Mouse (Mus musculus) stomach, embryonic 14.5 days (tissue): Measurements from ENCODE around the gene Pigr. TPM values are rescaled to one million over a fixed set of nuclear protein-coding genes. Genes with fewer than 3 reads are reported as not detected.

ENCODE experiments used
- ATAC-seq: fragments of 200-750 bp; cut with Nextera tagmentation; 2 replicates; pipeline ENCODE4 v1.8.0; 2017; ENCODE audit warnings: low read depth, moderate TSS enrichment; ENCODE audit not compliant: insufficient number of reproducible peaks, insufficient read depth, low FRiP score
- H3K27ac ChIP-seq: fragments of 300-500 bp; sonication (generic); 2 replicates; pipeline ENCODE4 v1.5.1; 2014; ENCODE audit warnings: mild to moderate bottlenecking, low read length, moderate library complexity, mixed read lengths
- H3K27me3 ChIP-seq: fragments of 300-500 bp; sonication (generic); 2 replicates; pipeline ENCODE4 v1.6.1; 2014; ENCODE audit warnings: low read length, control low read depth, mixed read lengths; ENCODE audit not compliant: control insufficient read depth, insufficient read depth
- H3K36me3 ChIP-seq: fragments of 300-500 bp; sonication (generic); 2 replicates; pipeline ENCODE4 v1.6.1; 2014; ENCODE audit warnings: mild to moderate bottlenecking, control low read depth, low read length, moderate library complexity, mixed read lengths; ENCODE audit not compliant: control insufficient read depth, insufficient read depth
- H3K4me1 ChIP-seq: fragments of 300-500 bp; sonication (generic); 2 replicates; pipeline ENCODE4 v1.6.1; 2014; ENCODE audit warnings: low read length, control low read depth, mixed read lengths; ENCODE audit not compliant: control insufficient read depth, insufficient read depth
- H3K4me2 ChIP-seq: fragments of 300-500 bp; sonication (generic); replicated peaks from 2 replicates; pipeline ENCODE4 v1.6.1; 2014; ENCODE audit warnings: low read depth, low read length, control low read depth
- H3K4me3 ChIP-seq: fragments of 300-500 bp; sonication (generic); 2 replicates; pipeline ENCODE4 v1.5.1; 2014; ENCODE audit warnings: low read depth, low read length, control low read depth
- H3K9ac ChIP-seq: fragments of 300-500 bp; sonication (generic); replicated peaks from 2 replicates; pipeline ENCODE4 v1.6.1; 2014; ENCODE audit warnings: low read depth, mild to moderate bottlenecking, control low read depth, low read length, moderate library complexity, mixed read lengths
- H3K9me3 ChIP-seq: fragments of 300-500 bp; sonication (generic); 2 replicates; pipeline ENCODE4 v1.6.1; 2016; ENCODE audit warnings: low read depth, low read length, control low read depth; ENCODE audit not compliant: control insufficient read depth
- WGBS: fragments of 180-500 bp; shearing (Covaris S2); extraction: QIAGEN DNeasy Blood & Tissue Kit; methylation state at CpG from one replicate; pipeline ENCODE4 v1.1.7; 2014; 5-methylcytosine and 5-hydroxymethylcytosine counted together
- polyA plus RNA-seq: library from polyadenylated mRNA; unstranded; fragments of >200 nt; fragmentation: Nextera tagmentation; extraction: Ambion mirVana; gene quantifications from 2 replicates; pipeline ENCODE4 v1.2.1, GENCODE M21; 2014

Gene Pigr
- polyA plus RNA-seq, 1 experiment from 2014 or later, result not detected

DNA sequence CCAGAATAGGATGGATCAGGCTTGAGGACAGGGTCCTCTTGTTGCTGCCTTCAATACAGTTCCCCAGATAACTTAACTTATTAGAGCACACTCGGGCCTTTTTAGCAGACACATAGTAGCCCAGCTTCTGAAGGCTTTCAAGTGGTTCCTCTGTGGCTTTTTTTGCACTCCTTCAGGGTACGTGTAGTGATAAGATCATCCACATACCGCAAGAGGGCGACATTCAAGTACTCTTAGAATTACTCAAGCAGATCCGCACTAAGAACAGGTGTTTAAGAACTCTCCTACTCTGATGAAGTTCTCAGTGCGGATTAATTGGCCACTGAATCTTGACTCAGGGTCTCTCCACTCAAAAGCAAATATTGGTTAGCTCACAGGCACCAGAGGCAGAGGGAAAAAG is 11.8 kb downstream of the Pigr start:
- Histone ChIP-seq H3K4me1 (no peaks in the 10 kb centered on the region), H3K27ac (no peak overlapping the region), H3K4me2 (no peak overlapping the region), H3K9me3 (no peaks in the 10 kb centered on the region), H3K9ac (no peak overlapping the region), H3K4me3 (no peak overlapping the region), H3K36me3 (no peaks in the 10 kb centered on the region), H3K27me3 (no peaks in the 10 kb centered on the region)
- 47% methylated on average over 6 of the region's 6 CpGs for WGBS
- ATAC-seq, result no peak

DNA sequence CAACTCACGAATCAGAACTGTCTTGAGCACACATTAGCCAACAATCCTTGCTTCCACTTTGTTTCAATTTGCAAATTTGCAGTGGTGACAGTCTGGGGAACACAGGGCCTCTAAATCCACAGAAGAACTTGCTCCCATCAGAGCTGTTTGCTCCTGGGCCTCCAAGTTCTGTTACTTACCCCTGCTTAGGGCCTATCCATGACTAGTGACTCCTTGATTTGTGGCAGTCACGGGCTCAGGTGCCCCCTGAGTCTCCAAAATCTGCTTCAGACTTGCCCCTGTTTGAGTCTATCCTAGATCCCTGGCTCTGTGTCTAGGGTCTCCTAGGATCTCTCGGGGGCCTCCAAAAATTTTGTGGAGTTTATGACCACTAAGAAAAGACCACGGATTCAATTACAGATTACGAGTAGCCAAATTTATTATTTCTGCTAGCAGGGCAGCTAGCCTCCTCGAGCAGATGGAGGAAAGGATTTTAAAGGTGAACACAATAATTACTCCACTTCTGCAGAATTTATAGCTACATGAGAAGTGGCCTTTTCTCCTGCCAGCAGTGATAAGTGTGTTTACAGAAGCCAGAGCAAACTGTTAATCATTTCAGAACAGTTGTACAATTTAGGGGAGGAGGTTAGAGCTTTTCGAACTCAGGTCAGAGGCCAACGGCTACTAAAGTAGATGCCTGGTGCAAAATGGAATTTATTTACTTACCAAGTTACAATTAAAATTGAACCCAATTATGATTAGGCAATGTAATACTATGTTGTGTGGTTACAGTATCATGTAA is 14.3 kb downstream of the Pigr start:
- Histone ChIP-seq H3K4me1 (no peaks in the 10 kb centered on the region), H3K9me3 (no peaks in the 10 kb centered on the region), H3K9ac (no peak overlapping the region), H3K4me3 (no peak overlapping the region), H3K36me3 (no peaks in the 10 kb centered on the region), H3K4me2 (no peak overlapping the region), H3K27me3 (no peaks in the 10 kb centered on the region), H3K27ac (no peak overlapping the region)
- WGBS, result 31% methylated on average over 8 of the region's 8 CpGs
- ATAC-seq, result no peak

DNA sequence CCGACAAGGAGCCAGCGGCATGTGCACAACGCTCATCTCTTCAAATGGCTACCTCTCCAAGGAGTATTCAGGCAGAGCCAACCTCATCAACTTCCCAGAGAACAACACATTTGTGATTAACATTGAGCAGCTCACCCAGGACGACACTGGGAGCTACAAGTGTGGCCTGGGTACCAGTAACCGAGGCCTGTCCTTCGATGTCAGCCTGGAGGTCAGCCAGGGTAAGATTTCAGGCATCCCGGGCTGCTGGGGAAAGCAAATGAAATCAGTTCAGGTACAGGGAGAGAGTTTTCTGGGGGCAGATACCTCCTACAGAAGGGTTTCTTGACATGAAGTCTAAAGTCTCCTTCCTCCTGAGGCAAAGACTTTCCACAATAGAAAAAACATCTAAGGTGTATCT is 15.1 kb downstream of the Pigr start:
- H3K4me3 ChIP-seq, result no peak overlapping the region
- no peak overlapping the region for H3K9ac ChIP-seq
- no peaks in the 10 kb centered on the region for H3K9me3 ChIP-seq
- H3K27ac ChIP-seq, result no peak overlapping the region
- H3K4me2 ChIP-seq, result no peak overlapping the region
- no peaks in the 10 kb centered on the region for H3K36me3 ChIP-seq
- H3K27me3 ChIP-seq, result no peaks in the 10 kb centered on the region
- H3K4me1 ChIP-seq, result no peaks in the 10 kb centered on the region
- no peak for ATAC-seq
- WGBS, result 72% methylated on average over 7 of the region's 7 CpGs

DNA sequence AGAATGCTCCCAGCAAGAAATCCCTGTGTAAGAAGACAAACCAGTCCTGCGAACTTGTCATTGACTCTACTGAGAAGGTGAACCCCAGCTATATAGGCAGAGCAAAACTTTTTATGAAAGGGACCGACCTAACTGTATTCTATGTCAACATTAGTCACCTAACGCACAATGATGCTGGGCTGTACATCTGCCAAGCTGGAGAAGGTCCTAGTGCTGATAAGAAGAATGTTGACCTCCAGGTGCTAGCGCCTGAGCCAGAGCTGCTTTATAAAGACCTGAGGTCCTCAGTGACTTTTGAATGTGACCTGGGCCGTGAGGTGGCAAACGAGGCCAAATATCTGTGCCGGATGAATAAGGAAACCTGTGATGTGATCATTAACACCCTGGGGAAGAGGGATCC is 18.0 kb downstream of the Pigr start:
- Histone ChIP-seq H3K4me2 (no peak overlapping the region), H3K36me3 (no peaks in the 10 kb centered on the region), H3K27ac (no peak overlapping the region), H3K4me1 (no peaks in the 10 kb centered on the region), H3K9ac (no peak overlapping the region), H3K27me3 (no peaks in the 10 kb centered on the region), H3K4me3 (no peak overlapping the region), H3K9me3 (no peaks in the 10 kb centered on the region)
- WGBS, result 82% methylated on average over 7 of the region's 7 CpGs
- no peak for ATAC-seq

DNA sequence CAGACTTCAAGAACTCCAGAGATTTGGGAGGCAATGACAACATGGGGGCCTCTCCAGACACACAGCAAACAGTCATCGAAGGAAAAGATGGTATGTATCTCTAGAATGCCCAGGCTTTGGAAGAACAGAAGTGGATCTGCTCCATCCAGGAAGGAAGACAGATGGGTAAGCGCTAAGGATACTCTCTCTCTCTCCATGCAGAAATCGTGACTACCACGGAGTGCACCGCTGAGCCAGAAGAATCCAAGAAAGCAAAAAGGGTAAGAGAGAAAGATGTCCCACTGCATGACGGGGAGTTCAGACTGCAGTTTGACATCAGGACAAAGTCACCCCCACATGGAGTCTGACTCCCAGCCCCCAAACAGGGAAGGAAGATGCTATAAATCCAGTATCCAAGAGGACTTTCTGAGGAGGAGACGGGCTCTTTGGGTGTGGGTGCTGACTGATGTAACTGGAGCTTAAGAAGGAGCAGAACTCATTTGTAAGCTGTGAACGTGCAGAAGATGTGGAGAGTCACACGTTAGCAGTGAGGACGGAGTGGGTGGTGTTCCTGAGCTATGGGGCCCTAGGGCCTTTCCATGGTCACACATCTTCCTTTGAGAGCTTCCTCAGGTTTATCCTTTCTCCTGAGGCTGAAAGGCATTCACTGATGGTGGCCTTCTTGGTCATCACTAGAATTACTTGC is 23.2 kb downstream of the Pigr start:
- Histone ChIP-seq H3K9me3 (no peaks in the 10 kb centered on the region), H3K27ac (no peak overlapping the region), H3K4me1 (no peaks in the 10 kb centered on the region), H3K4me2 (no peak overlapping the region), H3K27me3 (no peaks in the 10 kb centered on the region), H3K36me3 (no peaks in the 10 kb centered on the region), H3K9ac (no peak overlapping the region), H3K4me3 (no peak overlapping the region)
- ATAC-seq, result no peak
- WGBS, result 90% methylated on average over 10 of the region's 10 CpGs

DNA sequence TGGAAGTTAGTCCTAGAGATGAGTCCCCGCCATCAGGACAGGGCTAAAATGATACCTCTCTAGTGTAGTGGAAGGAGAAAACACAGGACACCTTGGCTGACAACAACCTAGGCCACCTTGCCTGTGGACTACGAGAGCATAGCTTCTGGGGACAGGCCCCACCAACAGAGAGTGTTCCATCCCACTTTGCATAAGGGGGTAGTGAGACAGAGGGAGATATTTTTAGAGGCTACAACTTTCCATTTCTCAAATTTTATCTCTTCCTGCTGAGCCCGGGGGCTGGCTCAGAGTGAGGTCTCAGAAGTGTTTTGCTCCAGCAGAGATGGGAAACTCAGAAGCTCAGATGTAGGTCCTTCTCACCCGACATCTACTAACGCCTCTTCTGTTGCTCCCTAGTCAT is 23.9 kb downstream of the Pigr start:
- H3K4me3 ChIP-seq, result no peak overlapping the region
- ATAC-seq, result no peak
- no peak overlapping the region for H3K4me2 ChIP-seq
- H3K4me1 ChIP-seq, result no peaks in the 10 kb centered on the region
- no peak overlapping the region for H3K27ac ChIP-seq
- no peaks in the 10 kb centered on the region for H3K36me3 ChIP-seq
- no peak overlapping the region for H3K9ac ChIP-seq
- no peaks in the 10 kb centered on the region for H3K27me3 ChIP-seq
- H3K9me3 ChIP-seq, result no peaks in the 10 kb centered on the region
- 90% methylated on average over 5 of the region's 5 CpGs for WGBS

DNA sequence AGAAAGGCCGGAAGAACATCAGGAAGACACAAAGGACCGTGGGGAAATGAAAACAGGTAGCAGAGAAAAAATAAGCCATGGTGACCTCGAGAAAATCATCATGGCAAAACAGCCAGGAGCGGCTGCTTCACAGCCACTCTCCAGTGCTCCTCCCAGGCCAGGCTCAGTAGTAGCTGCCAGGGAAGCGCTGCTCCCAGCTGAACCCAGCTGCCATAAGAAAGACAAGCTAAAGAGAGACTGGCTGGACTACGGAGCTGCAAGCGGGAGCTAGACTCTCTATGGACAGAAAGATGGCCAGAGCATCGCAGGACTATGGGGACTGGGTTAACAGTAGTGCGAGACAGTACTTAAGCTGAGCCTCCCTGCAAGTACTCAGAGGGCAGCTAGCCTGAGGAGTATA is 28.3 kb downstream of the Pigr start:
- Histone ChIP-seq H3K4me1 (no peaks in the 10 kb centered on the region), H3K27ac (no peak overlapping the region), H3K9ac (no peak overlapping the region), H3K9me3 (no peaks in the 10 kb centered on the region), H3K36me3 (no peaks in the 10 kb centered on the region), H3K4me3 (no peak overlapping the region), H3K4me2 (no peak overlapping the region), H3K27me3 (no peaks in the 10 kb centered on the region)
- no peak for ATAC-seq
- 79% methylated on average over 9 of the region's 9 CpGs for WGBS

DNA sequence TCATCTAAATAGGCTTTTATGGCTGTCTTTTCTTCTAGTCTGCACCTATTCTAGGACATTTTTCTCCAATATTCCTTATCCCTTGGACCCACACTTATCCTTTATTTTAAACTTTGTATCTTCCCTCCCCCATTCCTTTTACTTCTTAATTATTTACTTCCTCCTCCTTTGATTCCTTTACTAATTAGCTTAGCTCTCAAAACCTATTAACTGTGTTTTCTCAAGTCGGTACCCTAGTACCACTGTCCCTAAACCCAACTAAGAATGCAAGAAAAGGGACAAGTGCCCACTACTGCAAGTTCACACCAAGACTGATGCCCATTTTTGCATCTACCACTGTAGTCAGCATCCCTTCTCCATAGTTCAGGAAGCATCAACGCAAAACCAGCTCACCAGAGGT is 29.2 kb downstream of the Pigr start:
- Histone ChIP-seq H3K4me3 (no peak overlapping the region), H3K27ac (no peak overlapping the region), H3K4me2 (no peak overlapping the region), H3K9me3 (no peaks in the 10 kb centered on the region), H3K36me3 (no peaks in the 10 kb centered on the region), H3K9ac (no peak overlapping the region), H3K4me1 (no peaks in the 10 kb centered on the region), H3K27me3 (no peaks in the 10 kb centered on the region)
- ATAC-seq, result no peak
- 78% methylated on average over 2 of the region's 2 CpGs for WGBS
